Mouse (Mus musculus) liver, embryonic 13.5 days (tissue): Measurements from ENCODE around the gene Sorbs1. TPM values are rescaled to one million over a fixed set of nuclear protein-coding genes. Genes with fewer than 3 reads are reported as not detected.
A peak's percentile ranks its signal among the peaks of the same experiment; 100 is the strongest.

Source experiments
- ATAC-seq: fragments of 200-750 bp; cut with Nextera tagmentation; 2 replicates; pipeline ENCODE4 v1.8.0; 2017; ENCODE audit warnings: low read depth, mild to moderate bottlenecking, moderate number of reproducible peaks, moderate library complexity
- DNase-seq: peaks from one replicate; pipeline ENCODE4 v3.0.0; 2022
- H3K27ac ChIP-seq: fragments of 300-500 bp; sonication (generic); 2 replicates; pipeline ENCODE4 v1.5.1; 2015; ENCODE audit warnings: moderate library complexity, mild to moderate bottlenecking, inconsistent platforms
- H3K27me3 ChIP-seq: fragments of 300-500 bp; sonication (generic); 2 replicates; pipeline ENCODE4 v1.6.1; 2015; ENCODE audit warnings: mild to moderate bottlenecking, inconsistent platforms
- H3K36me3 ChIP-seq: fragments of 300-500 bp; sonication (generic); 2 replicates; pipeline ENCODE4 v1.6.1; 2015; ENCODE audit warnings: mild to moderate bottlenecking, inconsistent platforms
- H3K4me1 ChIP-seq: fragments of 300-500 bp; sonication (generic); replicated peaks from 2 replicates; pipeline ENCODE4 v1.6.1; 2015; ENCODE audit warnings: inconsistent platforms
- H3K4me2 ChIP-seq: fragments of 300-500 bp; sonication (generic); 2 replicates; pipeline ENCODE4 v1.6.1; 2015; ENCODE audit warnings: inconsistent platforms, mild to moderate bottlenecking, moderate library complexity
- H3K4me3 ChIP-seq: fragments of 300-500 bp; sonication (generic); replicated peaks from 2 replicates; pipeline ENCODE4 v1.5.1; 2015; ENCODE audit warnings: mild to moderate bottlenecking, inconsistent platforms
- H3K9ac ChIP-seq: fragments of 300-500 bp; sonication (generic); 2 replicates; pipeline ENCODE4 v1.6.1; 2015; ENCODE audit warnings: mild to moderate bottlenecking, inconsistent platforms
- H3K9me3 ChIP-seq: fragments of 300-500 bp; sonication (generic); replicated peaks from 2 replicates; pipeline ENCODE4 v1.6.1; 2016; ENCODE audit warnings: inconsistent platforms
- WGBS: fragments of 180-500 bp; shearing (Covaris S2); methylation state at CpG from one replicate; pipeline ENCODE4 v1.1.7; 2015; ENCODE audit not compliant: insufficient replicate concordance; 5-methylcytosine and 5-hydroxymethylcytosine counted together
- polyA plus RNA-seq: library from polyadenylated mRNA; unstranded; fragments of >200 nt; fragmentation: Nextera tagmentation; extraction: Ambion mirVana; gene quantifications from 2 replicates; pipeline ENCODE4 v1.2.1, GENCODE M21; 2015

Gene Sorbs1
- polyA plus RNA-seq, 1 experiment from 2014 or later, result 28.8 TPM

- peaks cover 14% of the 10 kb centered on the region; the same call in 1 of the 2 replicates for H3K36me3 ChIP-seq
- H3K4me2 ChIP-seq, result no peak overlapping the region
- no peak overlapping the region for H3K4me3 ChIP-seq
- ATAC-seq, result no peak
- H3K27ac ChIP-seq, result no peak overlapping the region
- DNase-seq, result no peak
- peaks cover 22% of the 10 kb centered on the region for H3K4me1 ChIP-seq
- no peaks in the 10 kb centered on the region for H3K9me3 ChIP-seq
- H3K9ac ChIP-seq, result no peak overlapping the region
- no peaks in the 10 kb centered on the region for H3K27me3 ChIP-seq
- WGBS, result 48% methylated on average over 13 of the region's 13 CpGs
Observed at GRCm38 (mm10) chr19:40253768-40254167, 259.8 kb downstream of the Sorbs1 start.

- DNase-seq (no peak), ATAC-seq (no peak)
- H3K9me3 ChIP-seq, result no peaks in the 10 kb centered on the region
- no peak overlapping the region for H3K9ac ChIP-seq
- H3K4me1 ChIP-seq, result peaks cover under 1% of the 10 kb centered on the region; the same call in 1 of the 2 replicates
- H3K4me3 ChIP-seq, result no peak overlapping the region
- no peak overlapping the region for H3K4me2 ChIP-seq
- 82% methylated on average over 4 of the region's 4 CpGs for WGBS
- no peaks in the 10 kb centered on the region for H3K27me3 ChIP-seq
- peaks cover 14% of the 10 kb centered on the region; the same call in 1 of the 2 replicates for H3K36me3 ChIP-seq
- no peak overlapping the region for H3K27ac ChIP-seq
Observed at GRCm38 (mm10) chr19:40251115-40251514, 262.5 kb downstream of the Sorbs1 start.

- H3K9ac ChIP-seq, result no peak overlapping the region
- H3K36me3 ChIP-seq, result peaks cover 14% of the 10 kb centered on the region; the same call in 1 of the 2 replicates
- no peaks in the 10 kb centered on the region for H3K27me3 ChIP-seq
- ATAC-seq (no peak), DNase-seq (no peak)
- WGBS, result 42% methylated on average over 11 of the region's 11 CpGs
- peak overlapping the region; percentile 27; the same call in 1 of the 2 replicates for H3K27ac ChIP-seq
- H3K4me2 ChIP-seq, result no peak overlapping the region
- H3K9me3 ChIP-seq, result no peaks in the 10 kb centered on the region
- no peaks in the 10 kb centered on the region for H3K4me1 ChIP-seq
- no peak overlapping the region for H3K4me3 ChIP-seq
Observed at GRCm38 (mm10) chr19:40249352-40249751, 264.2 kb downstream of the Sorbs1 start.

- H3K4me3 ChIP-seq, result no peak overlapping the region
- H3K4me2 ChIP-seq, result no peak overlapping the region
- ATAC-seq (no peak), DNase-seq (no peak)
- H3K27me3 ChIP-seq, result no peaks in the 10 kb centered on the region
- H3K27ac ChIP-seq, result no peak overlapping the region
- no peak overlapping the region for H3K9ac ChIP-seq
- no peaks in the 10 kb centered on the region for H3K4me1 ChIP-seq
- 85% methylated on average over 5 of the region's 5 CpGs for WGBS
- peaks cover 14% of the 10 kb centered on the region; the same call in 1 of the 2 replicates for H3K36me3 ChIP-seq
- H3K9me3 ChIP-seq, result no peaks in the 10 kb centered on the region
Observed at GRCm38 (mm10) chr19:40248476-40248875, 265.1 kb downstream of the Sorbs1 start.

GRCm38 (mm10) chr19:40247268-40247666 is 266.3 kb downstream of the Sorbs1 start:
- 56% methylated on average over 5 of the region's 5 CpGs for WGBS
- H3K9me3 ChIP-seq, result no peaks in the 10 kb centered on the region
- H3K4me1 ChIP-seq, result no peaks in the 10 kb centered on the region
- ATAC-seq, result no peak
- no peak for DNase-seq
- no peaks in the 10 kb centered on the region for H3K27me3 ChIP-seq
- peaks cover 21% of the 10 kb centered on the region; the same call in 1 of the 2 replicates for H3K36me3 ChIP-seq
- no peak overlapping the region for H3K9ac ChIP-seq
- H3K27ac ChIP-seq, result no peak overlapping the region
- H3K4me2 ChIP-seq, result no peak overlapping the region
- H3K4me3 ChIP-seq, result no peak overlapping the region

- no peak for ATAC-seq
- Histone ChIP-seq H3K9me3 (no peaks in the 10 kb centered on the region), H3K9ac (no peak overlapping the region), H3K4me1 (no peaks in the 10 kb centered on the region), H3K27me3 (no peaks in the 10 kb centered on the region), H3K4me3 (no peak overlapping the region), H3K27ac (no peak overlapping the region), H3K4me2 (no peak overlapping the region), H3K36me3 (peaks cover 20% of the 10 kb centered on the region; the same call in 1 of the 2 replicates)
- WGBS, result 77% methylated on average over 7 of the region's 7 CpGs
- no peak for DNase-seq
Observed at GRCm38 (mm10) chr19:40246646-40247267, 266.8 kb downstream of the Sorbs1 start.

Other genes with a start within 250 kb of the Sorbs1 start
- 75.4 and 89.0 TPM in 2 replicates for gene Pdlim1, start 241.9 kb downstream of the Sorbs1 start, polyA plus RNA-seq
- 42.9 and 51.0 TPM in 2 replicates for gene Aldh18a1, start 74.7 kb upstream of the Sorbs1 start, polyA plus RNA-seq
- 1.9 and 2.6 TPM in 2 replicates for gene Tctn3, start 98.5 kb upstream of the Sorbs1 start, polyA plus RNA-seq
- gene Entpd1, start 98.6 kb upstream of the Sorbs1 start, polyA plus RNA-seq, result 2.6 and 3.3 TPM in 2 replicates
- 1.3 and 1.7 TPM in 2 replicates for gene Cc2d2b, start 235.0 kb upstream of the Sorbs1 start, polyA plus RNA-seq